In the genomic region with DNA sequence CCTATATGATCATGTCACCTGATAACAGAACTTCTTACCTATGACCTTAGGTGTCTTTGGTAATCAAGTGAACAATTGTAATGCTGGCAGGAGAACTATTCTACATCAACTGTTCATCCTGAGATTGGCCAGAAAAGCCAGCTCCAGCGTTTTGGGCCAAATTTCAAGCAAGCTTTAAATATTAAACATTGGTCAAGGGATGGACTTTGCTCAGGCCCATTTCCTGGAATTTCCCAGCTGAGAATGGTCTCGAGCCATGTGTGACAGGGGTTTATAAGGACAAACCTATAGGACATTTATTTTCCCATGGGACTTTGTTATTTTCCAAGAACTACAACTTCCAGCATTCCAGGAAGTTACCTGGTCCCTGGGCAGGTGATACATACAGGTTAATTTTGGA, we compare ENCODE assay signal across 30 mouse cellular contexts.
"Had no signal": no experiment of that assay in that cellular context is flagged by ENCODE, and none has a peak within 500 bp of the region (broad histone marks: within the 10 kb centered on the region; RNA-seq: fewer than 3 reads in every experiment).

No protein-coding gene starts in this region.

- DNase-seq: heart, adult 18-20 months; heart, adult 2 months; heart, postnatal 10 days; heart, postnatal 14 days; heart, postnatal 36 days; heart, postnatal 4 days; kidney, adult 18-20 months; kidney, postnatal 10 days; kidney, postnatal 14 days; layer of hippocampus, adult 9-11 months; layer of hippocampus, postnatal 36 days had no signal

- H3K4me1 ChIP-seq: heart, embryonic 10.5 days; heart, embryonic 12.5 days; heart, embryonic 13.5 days; heart, embryonic 15.5 days; hindbrain, embryonic 10.5 days; hindbrain, embryonic 12.5 days; hindbrain, embryonic 13.5 days; hindbrain, embryonic 15.5 days; intestine, embryonic 15.5 days had no signal

- ATAC-seq: hindbrain, embryonic 16.5 days; hindbrain, postnatal 0 days; inflammation-experienced regulatory T-cells, adult 6 months; intestine, embryonic 15.5 days; intestine, embryonic 16.5 days; intestine, postnatal 0 days had no signal

- H3K27ac ChIP-seq: heart, adult 2 months; heart, embryonic 10.5 days; heart, embryonic 13.5 days; heart, embryonic 15.5 days; hindbrain, embryonic 10.5 days; hindbrain, embryonic 12.5 days; hindbrain, embryonic 13.5 days; hindbrain, embryonic 14.5 days; hindbrain, embryonic 15.5 days; hindbrain, postnatal 0 days; intestine, embryonic 15.5 days; kidney, postnatal 0 days; layer of hippocampus, adult 2 months; left cerebral cortex, adult 2 months had no signal

- H3K9me3 ChIP-seq: heart, embryonic 10.5 days; heart, embryonic 13.5 days; heart, embryonic 15.5 days; hindbrain, embryonic 10.5 days; hindbrain, embryonic 12.5 days; hindbrain, embryonic 13.5 days; hindbrain, embryonic 15.5 days; intestine, embryonic 15.5 days had no signal

- H3K27me3 ChIP-seq: heart, embryonic 12.5 days; heart, embryonic 13.5 days; heart, embryonic 15.5 days; hindbrain, embryonic 12.5 days; hindbrain, embryonic 13.5 days; hindbrain, embryonic 15.5 days; intestine, embryonic 15.5 days had no signal

- H3K9ac ChIP-seq: heart, embryonic 12.5 days; heart, embryonic 13.5 days; heart, embryonic 15.5 days; hindbrain, embryonic 12.5 days; hindbrain, embryonic 13.5 days; hindbrain, embryonic 14.5 days; hindbrain, embryonic 15.5 days; intestine, embryonic 15.5 days had no signal

- H3K36me3 ChIP-seq: heart, embryonic 10.5 days; heart, embryonic 12.5 days; heart, embryonic 13.5 days; heart, embryonic 15.5 days; hindbrain, embryonic 10.5 days; hindbrain, embryonic 12.5 days; hindbrain, embryonic 13.5 days; hindbrain, embryonic 15.5 days; intestine, embryonic 15.5 days had no signal

- H3K4me2 ChIP-seq: heart, embryonic 11.5 days; heart, embryonic 12.5 days; heart, embryonic 13.5 days; heart, embryonic 15.5 days; hindbrain, embryonic 12.5 days; hindbrain, embryonic 13.5 days; hindbrain, embryonic 14.5 days; hindbrain, embryonic 15.5 days; intestine, embryonic 15.5 days had no signal

- H3K4me3 ChIP-seq: heart, adult 2 months; heart, embryonic 10.5 days; heart, embryonic 12.5 days; heart, embryonic 13.5 days; heart, embryonic 15.5 days; hindbrain, embryonic 10.5 days; hindbrain, embryonic 12.5 days; hindbrain, embryonic 13.5 days; hindbrain, embryonic 15.5 days; intestine, embryonic 15.5 days; layer of hippocampus, adult 2 months; left cerebral cortex, adult 2 months had no signal
